Mouse (Mus musculus) brown adipose tissue, adult 24 weeks (tissue): ENCODE data around the gene Tmem266. TPM values are rescaled to one million over a fixed set of nuclear protein-coding genes. Genes with fewer than 3 reads are reported as not detected.

Source experiments
- H3K27ac ChIP-seq: fragments of 200-500 bp; replicated peaks from 2 replicates; pipeline ENCODE4 v1.5.1; 2012; ENCODE audit warnings: low read depth, mild to moderate bottlenecking, low read length
- H3K4me1 ChIP-seq: fragments of 200-500 bp; 2 replicates; pipeline ENCODE4 v1.6.1; 2012; ENCODE audit warnings: low read length, mixed read lengths; ENCODE audit not compliant: control insufficient read depth, insufficient read depth, insufficient read length
- H3K4me3 ChIP-seq: fragments of 200-500 bp; 2 replicates; pipeline ENCODE4 v1.5.1; 2012; ENCODE audit warnings: low read depth, mild to moderate bottlenecking, low read length, moderate library complexity; ENCODE audit not compliant: insufficient read depth
- polyA plus RNA-seq: library from polyadenylated mRNA; stranded (reverse); fragments of >200 nt; gene quantifications from 2 replicates; pipeline ENCODE4 v1.2.4, GENCODE M21; 2012; ENCODE audit not compliant: missing spikeins, insufficient read depth, insufficient read length

The Tmem266 gene
- polyA plus RNA-seq, 1 experiment: 1.5 TPM

DNA sequence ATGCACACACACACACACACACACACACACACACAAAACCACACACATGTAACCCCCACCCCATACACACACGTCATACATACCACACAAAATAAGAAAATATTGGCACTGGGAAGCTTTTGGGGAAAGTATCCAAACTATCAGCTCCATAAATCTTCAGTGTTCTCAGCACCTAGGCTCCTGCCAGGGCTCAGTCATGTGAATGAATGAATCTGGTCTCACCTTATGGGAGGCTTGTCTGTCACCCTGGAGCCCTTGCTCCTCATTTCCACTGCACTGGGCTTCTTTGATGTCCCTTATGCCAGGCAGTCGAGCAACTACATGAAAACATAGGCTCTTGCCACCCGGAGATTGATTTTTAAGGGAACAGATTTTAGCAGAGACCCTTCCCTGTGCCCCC is 33.7 kb downstream of the Tmem266 start:
- H3K4me1 ChIP-seq: no peaks in the 10 kb centered on the region
- H3K27ac ChIP-seq: no peak overlapping the region
- H3K4me3 ChIP-seq: no peak overlapping the region

DNA sequence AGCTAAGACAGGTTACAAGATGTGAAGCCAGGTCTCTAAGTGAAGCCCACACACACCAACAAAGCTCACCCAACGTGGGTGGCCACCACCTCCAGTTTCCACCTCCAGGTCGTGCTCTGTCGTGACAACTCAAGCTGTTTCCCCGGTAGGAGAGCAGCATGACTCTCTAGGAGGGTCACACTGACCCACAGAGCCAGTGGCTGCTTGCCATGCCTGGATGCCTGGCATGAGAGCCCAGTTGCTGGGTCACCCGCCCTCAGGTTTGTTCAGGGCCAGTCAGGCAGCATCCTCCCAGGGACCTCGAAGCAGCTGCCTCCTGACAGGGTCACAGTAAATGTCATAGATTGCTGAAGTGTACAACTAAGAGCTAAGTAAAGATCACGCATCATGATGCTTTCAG is 34.1 kb downstream of the Tmem266 start:
- no peak overlapping the region for H3K27ac ChIP-seq
- H3K4me3 ChIP-seq: no peak overlapping the region
- H3K4me1 ChIP-seq: no peaks in the 10 kb centered on the region

DNA sequence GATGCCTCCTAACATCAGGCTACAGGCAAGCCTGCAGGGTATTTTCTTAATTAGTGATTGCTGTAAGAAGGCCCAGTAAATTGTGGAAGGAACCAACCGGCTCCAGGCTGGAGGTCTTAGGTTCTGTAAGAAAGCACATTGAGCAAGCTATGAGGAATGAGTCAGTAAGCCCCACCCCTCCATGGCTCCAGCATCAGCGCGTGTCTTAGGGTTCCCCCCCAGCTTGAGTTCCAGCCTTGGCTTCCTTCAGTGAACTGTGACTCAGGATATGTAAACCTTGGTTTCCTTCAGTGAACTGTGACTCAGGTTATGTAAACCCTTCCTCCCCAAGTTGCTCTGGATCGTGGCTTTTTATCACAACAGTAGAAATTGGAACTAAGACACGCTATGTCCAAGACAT is 35.3 kb downstream of the Tmem266 start:
- Histone ChIP-seq H3K4me1 (no peaks in the 10 kb centered on the region), H3K27ac (no peak overlapping the region), H3K4me3 (no peak overlapping the region)

DNA sequence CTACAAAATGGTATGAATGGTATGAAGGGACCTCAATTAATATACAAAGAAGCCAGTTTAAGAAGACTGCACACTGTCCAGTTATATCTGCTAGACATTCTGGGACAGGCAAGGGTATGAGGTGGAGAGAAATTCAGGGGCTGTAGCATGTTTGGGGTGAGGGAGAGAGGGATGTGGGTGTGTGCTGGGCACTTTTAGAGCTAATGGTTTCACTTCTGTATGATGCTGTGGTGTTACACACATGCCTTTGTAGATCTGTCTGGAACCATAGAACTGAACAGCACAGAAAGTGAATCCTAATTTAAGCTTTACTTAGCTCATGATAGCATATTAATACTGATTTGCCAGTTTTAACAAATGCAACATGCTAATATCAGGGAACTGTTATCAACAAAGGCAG is 37.0 kb downstream of the Tmem266 start:
- Histone ChIP-seq H3K4me1 (no peaks in the 10 kb centered on the region), H3K4me3 (no peak overlapping the region)

DNA sequence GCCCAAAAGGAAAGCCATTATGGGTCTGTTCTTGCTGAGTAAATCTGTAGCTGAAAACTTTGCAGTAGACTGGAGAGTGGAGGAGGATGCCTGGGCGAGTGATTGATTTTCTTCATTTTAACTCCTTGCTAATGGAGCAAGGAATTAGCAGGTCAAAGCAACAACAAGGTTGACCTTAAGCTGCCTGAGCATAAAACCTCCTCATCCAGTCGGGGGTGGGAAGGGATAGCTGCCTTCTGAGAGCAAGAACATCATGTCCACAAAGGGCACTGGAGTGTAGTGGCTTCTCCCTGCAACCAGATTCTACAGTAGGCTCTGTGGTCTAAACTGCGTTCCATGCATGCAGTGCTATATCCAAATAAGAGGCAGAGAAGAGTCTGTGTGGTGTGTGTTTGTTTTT is 41.3 kb downstream of the Tmem266 start:
- Histone ChIP-seq H3K4me1 (no peaks in the 10 kb centered on the region), H3K27ac (no peak overlapping the region), H3K4me3 (no peak overlapping the region)

More for the DNA sequence above, 37.0 kb downstream of the Tmem266 start:
- H3K27ac ChIP-seq: no peak overlapping the region

DNA sequence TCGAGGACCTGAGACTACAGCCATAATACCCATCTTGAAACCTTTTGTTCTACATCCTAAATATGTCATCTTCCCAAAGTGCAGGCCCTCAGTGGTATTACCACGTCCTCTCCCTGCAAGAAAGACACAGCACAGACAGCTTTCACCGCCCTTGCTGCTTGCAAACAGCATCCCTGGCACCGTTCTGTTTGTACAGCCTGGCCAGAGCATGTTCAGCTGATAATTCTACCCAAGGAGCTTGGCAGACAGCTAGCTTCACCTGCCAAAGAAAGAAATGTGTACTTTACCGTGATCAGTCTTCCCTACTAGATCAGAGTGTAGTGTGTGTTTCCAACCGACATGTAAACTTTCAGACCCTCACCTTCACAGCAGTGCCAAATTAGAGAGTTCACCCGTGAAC is 45.2 kb downstream of the Tmem266 start:
- no peaks in the 10 kb centered on the region for H3K4me1 ChIP-seq
- no peak overlapping the region for H3K4me3 ChIP-seq
- no peak overlapping the region for H3K27ac ChIP-seq

DNA sequence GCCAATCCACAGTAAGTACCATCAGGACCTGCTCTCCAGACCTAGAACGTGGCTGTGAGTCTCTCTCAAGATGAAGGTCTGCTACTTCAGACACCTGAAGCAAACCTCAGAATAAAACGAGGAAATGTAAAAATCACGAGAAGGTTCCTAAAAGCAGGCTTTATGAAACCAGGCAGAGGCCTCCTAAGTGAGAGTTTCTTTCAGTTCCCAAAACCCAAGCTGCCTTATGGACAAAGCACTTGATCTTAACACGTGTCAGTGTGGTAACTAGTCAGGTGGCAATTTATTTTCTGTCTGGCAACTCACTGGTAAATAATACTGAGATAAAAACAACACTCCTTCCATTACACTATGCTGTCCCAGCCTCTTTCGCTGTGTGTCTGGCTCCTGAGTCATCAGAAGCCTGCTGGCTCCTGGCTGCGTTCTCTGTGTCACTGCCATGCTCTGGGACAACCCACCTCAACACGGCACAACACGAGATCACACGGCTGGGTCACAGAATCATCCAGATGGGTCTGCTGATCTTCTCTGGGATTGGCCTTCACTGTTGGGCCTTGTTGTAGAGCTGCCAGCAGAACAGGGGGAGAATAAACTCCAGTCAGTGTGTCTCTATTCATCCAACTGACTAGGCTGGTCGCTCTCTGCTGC is 51.0 kb downstream of the Tmem266 start:
- Histone ChIP-seq H3K27ac (no peak overlapping the region), H3K4me1 (no peaks in the 10 kb centered on the region), H3K4me3 (no peak overlapping the region)

DNA sequence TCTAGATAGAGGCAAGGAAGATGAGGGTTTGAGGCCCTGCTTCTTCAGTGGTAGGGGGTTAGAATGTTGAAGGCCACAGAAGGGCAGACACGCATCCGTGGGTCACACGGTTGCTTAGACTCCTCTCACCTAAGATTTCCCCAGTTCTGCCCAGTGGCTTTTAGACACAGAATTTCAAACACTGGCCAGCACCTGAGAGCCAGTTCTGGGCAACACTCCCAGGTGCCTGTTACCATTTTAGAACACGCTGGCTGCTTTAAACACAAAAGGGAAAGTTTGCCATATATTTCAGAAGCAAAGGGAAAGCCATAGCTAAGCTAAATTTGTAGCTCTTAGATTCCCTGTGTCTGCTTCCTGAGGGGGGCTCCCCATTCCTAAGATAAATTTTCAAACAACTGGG is 54.7 kb downstream of the Tmem266 start:
- H3K27ac ChIP-seq: no peak overlapping the region
- no peaks in the 10 kb centered on the region for H3K4me1 ChIP-seq
- no peak overlapping the region for H3K4me3 ChIP-seq

DNA sequence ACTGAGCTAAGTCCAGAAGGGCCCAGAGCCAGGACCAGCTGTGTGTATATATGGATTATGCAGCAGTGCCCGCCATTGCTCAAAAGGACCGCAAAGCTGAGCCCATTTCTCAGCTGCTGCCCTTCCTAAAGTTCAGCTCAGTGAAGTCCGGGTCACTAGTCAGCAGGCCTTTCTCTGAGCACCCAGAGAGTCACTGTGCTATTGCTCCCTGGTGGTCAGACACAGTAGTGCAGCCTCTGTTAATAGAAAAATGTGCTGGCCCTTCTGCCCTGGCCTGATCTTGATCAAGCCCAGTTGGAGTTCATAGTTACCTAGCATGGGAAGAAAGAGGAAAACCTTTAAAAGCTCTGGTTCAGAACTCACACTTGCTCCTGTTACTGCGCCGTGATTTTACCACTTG is 55.7 kb downstream of the Tmem266 start:
- no peak overlapping the region for H3K4me3 ChIP-seq
- H3K4me1 ChIP-seq: no peaks in the 10 kb centered on the region
- H3K27ac ChIP-seq: no peak overlapping the region

DNA sequence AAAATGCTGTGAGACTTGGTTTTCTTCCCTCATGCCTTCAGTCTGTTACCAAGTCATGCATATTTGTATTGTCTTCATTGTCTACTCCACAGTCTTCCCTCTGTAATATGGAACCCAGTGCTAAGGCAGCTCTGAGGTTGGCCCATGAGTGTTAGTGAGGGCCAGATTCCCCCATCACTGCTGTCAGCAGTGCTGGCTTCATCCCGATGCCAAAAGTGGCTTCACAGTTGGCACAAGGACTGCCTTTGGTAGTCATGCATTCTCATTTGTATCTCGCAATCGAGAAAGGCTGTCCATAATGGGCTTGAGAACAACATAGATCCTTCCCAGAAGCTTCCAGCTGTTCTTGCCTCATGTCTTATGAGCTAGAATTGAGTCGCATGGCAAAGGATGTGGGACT is 59.4 kb downstream of the Tmem266 start:
- H3K4me1 ChIP-seq: no peaks in the 10 kb centered on the region
- H3K27ac ChIP-seq: no peak overlapping the region
- no peak overlapping the region for H3K4me3 ChIP-seq

DNA sequence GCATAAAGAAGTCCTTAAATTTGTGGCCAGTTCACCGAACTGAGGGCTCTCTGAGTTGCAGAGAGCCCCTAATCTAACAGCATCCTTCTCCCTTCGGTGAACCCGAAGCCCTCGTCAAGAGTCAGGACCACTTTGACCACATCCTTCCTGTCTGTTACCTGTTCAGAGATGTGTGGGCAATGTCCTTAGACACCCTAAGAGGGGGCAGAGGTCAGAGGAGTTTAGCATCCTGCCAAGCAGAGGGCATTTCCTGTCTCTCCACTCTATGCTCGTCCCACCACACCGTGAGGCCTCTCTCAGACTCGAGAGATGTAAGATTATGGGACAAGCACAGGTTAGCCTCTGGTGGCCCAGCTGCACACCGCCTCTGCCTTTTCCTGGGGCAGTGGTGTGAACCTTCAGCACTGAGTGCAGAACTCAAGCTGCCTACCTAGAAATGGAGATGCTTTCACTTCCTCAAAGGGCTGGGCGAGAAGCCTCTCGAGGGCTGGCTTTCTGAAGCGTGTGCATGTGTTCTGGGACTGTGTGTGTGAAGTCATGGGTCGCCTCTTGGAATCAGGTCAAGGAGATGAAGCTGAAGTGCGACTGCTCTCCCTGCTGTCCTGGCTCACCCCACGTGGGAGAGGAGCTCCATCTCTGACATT is 61.3 kb downstream of the Tmem266 start:
- H3K27ac ChIP-seq: no peak overlapping the region
- no peaks in the 10 kb centered on the region for H3K4me1 ChIP-seq
- H3K4me3 ChIP-seq: no peak overlapping the region

DNA sequence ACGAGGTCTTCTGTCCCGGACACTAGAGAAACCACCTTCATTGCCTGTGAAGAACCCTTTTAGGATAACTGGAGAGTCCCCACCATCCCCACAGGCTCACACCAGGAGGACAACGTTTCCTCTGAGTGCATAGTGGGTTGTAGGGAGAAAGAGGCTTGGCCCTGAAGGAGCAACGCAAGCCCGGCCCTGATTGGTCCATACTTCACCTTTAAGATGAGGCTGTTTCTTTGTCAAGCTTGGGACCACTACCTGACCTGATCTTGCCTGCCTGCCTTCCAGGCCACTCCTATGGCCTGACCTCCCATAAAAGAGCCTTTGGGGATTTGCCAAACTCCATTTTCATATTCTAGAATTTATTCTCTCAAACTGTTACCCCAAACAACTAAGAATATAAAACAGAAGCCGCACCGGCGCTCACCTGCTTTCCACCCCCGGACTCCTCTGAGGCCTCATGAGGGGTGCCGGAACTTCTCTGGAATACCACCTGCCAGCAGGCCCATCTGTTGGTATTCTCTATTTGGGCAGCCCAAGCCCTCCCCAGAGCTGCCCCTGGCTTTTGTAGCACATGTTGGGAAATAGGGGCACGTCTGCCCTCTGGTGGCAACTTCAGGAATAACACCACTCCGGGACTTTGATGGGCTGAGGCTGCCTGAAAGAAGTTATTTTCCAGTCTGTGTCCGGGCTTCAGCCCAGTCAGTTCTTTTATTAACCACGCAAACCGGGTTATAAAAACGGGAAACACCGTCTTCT is 65.4 kb downstream of the Tmem266 start:
- 0 out of 2 replicates have a peak, but pooled peaks cover 2% of the 10 kb centered on the region for H3K4me1 ChIP-seq
- no peak overlapping the region for H3K4me3 ChIP-seq
- no peak overlapping the region for H3K27ac ChIP-seq

DNA sequence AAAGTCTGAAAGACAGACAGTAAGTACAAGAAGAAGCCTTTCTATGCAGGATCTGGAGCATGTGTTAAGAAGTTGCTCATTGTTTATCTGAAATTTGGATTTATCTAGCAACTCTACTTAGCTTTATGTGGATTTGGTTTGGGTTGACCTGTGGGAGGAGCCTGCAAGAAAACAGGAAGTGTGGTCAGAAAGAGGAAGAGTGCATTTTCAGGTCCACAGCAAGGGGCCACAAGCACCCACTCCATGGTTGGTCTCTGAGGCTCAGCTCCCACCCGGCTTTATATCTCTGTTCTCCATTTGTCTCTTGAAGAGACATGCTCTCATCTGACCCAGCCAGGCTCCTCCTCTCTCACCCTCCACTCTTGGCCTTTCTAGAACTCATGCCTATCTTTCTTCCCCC is 68.9 kb downstream of the Tmem266 start:
- Histone ChIP-seq H3K4me1 (peaks cover 5% of the 10 kb centered on the region; the same call in 1 of the 2 replicates), H3K4me3 (no peak overlapping the region), H3K27ac (no peak overlapping the region)

DNA sequence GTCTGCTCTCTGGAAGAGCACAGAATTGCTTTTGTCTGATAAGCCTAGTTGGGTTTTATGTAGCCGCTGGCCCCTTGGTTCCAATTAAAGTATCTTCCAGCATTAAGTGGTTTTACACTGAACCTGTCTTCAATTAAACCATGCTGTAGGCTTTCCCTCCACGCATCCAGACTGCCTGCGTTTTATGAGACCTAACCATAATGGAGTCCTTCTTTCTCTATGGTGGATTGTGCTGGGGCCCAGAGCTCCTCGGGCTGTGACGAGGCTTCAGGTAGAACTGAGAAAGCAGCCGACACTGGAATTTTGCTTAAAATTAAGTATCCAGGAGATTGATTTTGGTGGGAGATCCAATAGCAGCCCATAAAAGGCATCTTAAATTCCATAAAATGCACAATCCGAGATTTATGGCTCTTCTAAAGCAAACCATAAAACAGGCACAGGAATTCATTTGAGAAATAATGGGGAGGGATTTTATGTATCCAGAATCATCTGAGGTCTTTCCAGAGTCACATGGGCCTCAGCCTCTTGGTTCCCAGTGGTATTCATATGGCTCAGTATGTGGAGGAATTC is 72.4 kb downstream of the Tmem266 start:
- H3K4me1 ChIP-seq: peaks cover 10% of the 10 kb centered on the region
- H3K27ac ChIP-seq: no peak overlapping the region
- H3K4me3 ChIP-seq: no peak overlapping the region

DNA sequence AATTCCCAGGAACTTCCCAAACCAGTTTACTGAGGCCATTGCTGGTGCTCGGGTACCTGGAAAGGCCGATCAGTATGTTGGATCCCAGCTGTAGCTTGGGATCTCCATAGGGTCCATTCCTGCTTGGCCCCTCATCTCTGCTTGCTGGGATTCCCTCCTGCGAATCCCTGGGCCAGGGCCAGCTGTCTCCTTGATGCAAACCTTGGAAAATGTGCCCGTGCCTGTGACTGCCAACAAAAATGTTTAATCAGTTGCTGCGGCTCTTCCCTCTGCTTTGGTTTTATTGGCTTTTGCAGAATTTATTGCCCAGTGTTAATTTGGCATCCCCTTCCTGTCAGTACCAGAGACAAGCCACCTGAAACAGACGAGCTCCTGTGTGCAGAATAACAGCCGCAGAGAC is 75.6 kb downstream of the Tmem266 start:
- H3K27ac ChIP-seq: no peak overlapping the region
- H3K4me1 ChIP-seq: peaks cover 15% of the 10 kb centered on the region
- no peak overlapping the region for H3K4me3 ChIP-seq
